Mouse (Mus musculus) bone marrow macrophage, adult 2 months (primary cell): ENCODE results near the gene Iqck.

Source experiments
- CTCF ChIP-seq: IDR thresholded peaks from 2 replicates; pipeline ENCODE4 v1.5.1; 2012; ENCODE audit warnings: low read depth, mild to moderate bottlenecking, low read length, moderate library complexity
- POLR2A ChIP-seq: IDR thresholded peaks from 2 replicates; pipeline ENCODE4 v1.6.1; 2012; ENCODE audit warnings: mild to moderate bottlenecking, low read depth, low read length, borderline replicate concordance

DNA sequence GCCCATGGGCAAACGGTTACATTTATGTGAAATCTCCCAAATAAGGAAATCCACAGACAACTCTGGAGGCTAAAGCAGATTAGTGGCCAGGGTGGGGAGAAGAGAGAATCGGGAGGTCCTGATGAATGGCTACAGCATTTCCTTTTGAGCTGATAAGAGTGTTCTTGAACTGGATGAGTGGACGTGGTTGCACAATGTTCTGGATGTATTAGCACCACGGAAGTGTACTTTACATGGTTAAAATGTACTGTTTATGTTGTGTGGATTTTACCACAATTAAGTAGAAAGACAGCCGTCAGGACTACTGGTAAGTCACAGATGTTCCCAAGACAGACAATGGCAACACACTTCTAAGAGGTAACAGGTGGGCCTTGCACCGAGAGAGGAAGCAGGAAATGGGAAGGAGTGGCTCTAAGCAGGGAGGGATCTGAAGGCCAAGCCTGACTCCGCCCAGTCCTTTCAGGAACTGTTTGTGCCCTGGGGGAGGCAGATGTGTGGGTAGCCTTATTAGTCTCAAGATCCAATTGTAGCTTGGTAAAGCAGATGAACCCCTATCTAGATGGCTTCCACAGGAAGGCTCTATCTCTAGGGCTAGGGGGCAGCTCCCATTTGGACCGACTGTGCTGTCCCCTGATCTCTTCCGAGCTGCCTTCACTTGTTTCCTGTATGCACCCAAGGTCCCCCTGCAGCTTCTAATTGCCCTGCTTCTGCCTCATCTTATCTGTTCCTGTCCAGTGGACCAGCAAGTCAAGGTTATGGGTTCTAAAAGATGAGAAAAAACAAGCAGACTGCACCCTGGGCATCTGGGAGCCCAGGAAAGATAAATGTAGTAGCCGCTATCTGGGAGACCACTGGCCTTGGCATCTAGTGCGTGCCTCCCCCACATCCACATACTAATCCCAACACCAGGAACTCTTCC, 82.2 kb downstream of the Iqck start:
- TF ChIP-seq CTCF (no peak), POLR2A (no peak)
